Mouse (Mus musculus) neural tube, embryonic 14.5 days (tissue): ENCODE measurements around the gene Mettl21e. TPM values are rescaled to one million over a fixed set of nuclear protein-coding genes. Genes with fewer than 3 reads are reported as not detected.

Experiments used
- ATAC-seq: fragments of 200-750 bp; cut with Nextera tagmentation; 2 replicates; pipeline ENCODE4 v1.8.0; 2017; ENCODE audit warnings: low read depth, mild to moderate bottlenecking, moderate TSS enrichment, moderate library complexity
- H3K27ac ChIP-seq: fragments of 300-500 bp; sonication (generic); 2 replicates; pipeline ENCODE4 v1.5.1; 2014; ENCODE audit warnings: low read depth, mild to moderate bottlenecking, control low read depth, low read length, moderate library complexity, mixed read lengths
- H3K27me3 ChIP-seq: fragments of 300-500 bp; sonication (generic); 2 replicates; pipeline ENCODE4 v1.6.1; 2014; ENCODE audit warnings: low read length; ENCODE audit not compliant: control insufficient read depth, insufficient read depth
- H3K36me3 ChIP-seq: fragments of 300-500 bp; sonication (generic); 2 replicates; pipeline ENCODE4 v1.6.1; 2014; ENCODE audit warnings: low read length, mixed read lengths; ENCODE audit not compliant: control insufficient read depth, insufficient read depth
- H3K4me1 ChIP-seq: fragments of 300-500 bp; sonication (generic); 2 replicates; pipeline ENCODE4 v1.6.1; 2014; ENCODE audit warnings: low read length; ENCODE audit not compliant: control insufficient read depth, insufficient read depth
- H3K4me2 ChIP-seq: fragments of 300-500 bp; sonication (generic); 2 replicates; pipeline ENCODE4 v1.6.1; 2014; ENCODE audit warnings: mild to moderate bottlenecking, low read depth, low read length, control low read depth
- H3K4me3 ChIP-seq: fragments of 300-500 bp; sonication (generic); 2 replicates; pipeline ENCODE4 v1.5.1; 2014; ENCODE audit warnings: low read depth, low read length, control low read depth, mixed read lengths
- H3K9ac ChIP-seq: fragments of 300-500 bp; sonication (generic); replicated peaks from 2 replicates; pipeline ENCODE4 v1.6.1; 2014; ENCODE audit warnings: low read depth, mild to moderate bottlenecking, control low read depth, low read length, mixed read lengths
- H3K9me3 ChIP-seq: fragments of 300-500 bp; sonication (generic); 2 replicates; pipeline ENCODE4 v1.6.1; 2016; ENCODE audit warnings: low read length; ENCODE audit not compliant: control insufficient read depth
- WGBS: fragments of 180-500 bp; shearing (Covaris S2); extraction: QIAGEN DNeasy Blood & Tissue Kit; methylation state at CpG from one replicate; pipeline ENCODE4 v1.1.7; 2014; 5-methylcytosine and 5-hydroxymethylcytosine counted together
- polyA plus RNA-seq: library from polyadenylated mRNA; unstranded; fragments of >200 nt; fragmentation: Nextera tagmentation; extraction: Ambion mirVana; gene quantifications from 2 replicates; pipeline ENCODE4 v1.2.1, GENCODE M21; 2014

Gene Mettl21e
- polyA plus RNA-seq, 1 experiment from 2014 or later = not detected

DNA sequence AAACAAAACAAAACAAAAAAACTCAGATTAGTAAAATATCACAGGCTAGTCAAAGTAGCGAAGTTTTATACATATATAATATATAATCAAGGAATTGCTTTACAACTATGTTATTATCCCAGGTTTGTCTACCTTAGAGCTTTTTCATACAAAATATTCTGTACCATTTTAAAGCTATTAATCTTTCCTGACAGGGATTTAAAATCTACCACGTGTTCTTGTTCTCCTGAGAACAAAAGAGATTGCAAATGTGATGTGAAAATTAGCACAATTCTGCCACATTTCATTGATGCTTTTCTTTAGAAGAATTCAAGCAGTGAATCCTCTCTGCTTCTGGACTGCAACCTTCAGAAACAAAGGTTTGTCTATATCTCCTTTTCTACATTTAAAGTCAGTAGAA, 4.3 kb downstream of the Mettl21e start:
- Histone ChIP-seq H3K36me3 (no peaks in the 10 kb centered on the region), H3K27me3 (no peaks in the 10 kb centered on the region), H3K4me2 (no peak overlapping the region), H3K9me3 (no peaks in the 10 kb centered on the region), H3K27ac (no peak overlapping the region), H3K4me3 (no peak overlapping the region), H3K9ac (no peak overlapping the region), H3K4me1 (no peaks in the 10 kb centered on the region)
- WGBS = 51% methylated on average over 2 of the region's 2 CpGs
- ATAC-seq = no peak

DNA sequence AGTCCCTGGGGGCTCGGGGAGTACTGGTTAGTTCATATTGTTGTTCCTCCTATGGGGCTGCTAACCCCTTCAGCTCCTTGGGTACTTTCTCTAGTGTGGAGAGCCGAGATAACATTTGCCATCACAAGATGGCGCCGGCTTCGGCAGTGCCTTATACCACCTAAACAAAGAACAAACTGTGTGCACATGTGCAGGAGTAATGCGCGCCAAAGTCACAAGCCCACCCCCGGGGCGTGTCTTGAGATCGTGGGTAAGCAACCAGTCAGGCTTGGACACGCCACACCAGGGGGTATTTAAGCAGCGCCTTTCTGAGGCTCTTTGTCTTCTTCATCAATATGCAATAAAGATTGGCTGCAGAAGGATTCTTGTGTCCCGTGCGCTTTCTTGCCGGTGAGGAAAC, 15.9 kb downstream of the Mettl21e start:
- no peak overlapping the region for H3K27ac ChIP-seq
- WGBS = 91% methylated on average over 15 of the region's 15 CpGs
- no peak overlapping the region for H3K4me3 ChIP-seq
- ATAC-seq = no peak
- H3K9ac ChIP-seq = no peak overlapping the region
- H3K36me3 ChIP-seq = no peaks in the 10 kb centered on the region
- H3K4me1 ChIP-seq = no peaks in the 10 kb centered on the region
- H3K9me3 ChIP-seq = no peaks in the 10 kb centered on the region
- no peak overlapping the region for H3K4me2 ChIP-seq
- H3K27me3 ChIP-seq = 0 out of 2 replicates have a peak, but pooled peaks cover 3% of the 10 kb centered on the region

DNA sequence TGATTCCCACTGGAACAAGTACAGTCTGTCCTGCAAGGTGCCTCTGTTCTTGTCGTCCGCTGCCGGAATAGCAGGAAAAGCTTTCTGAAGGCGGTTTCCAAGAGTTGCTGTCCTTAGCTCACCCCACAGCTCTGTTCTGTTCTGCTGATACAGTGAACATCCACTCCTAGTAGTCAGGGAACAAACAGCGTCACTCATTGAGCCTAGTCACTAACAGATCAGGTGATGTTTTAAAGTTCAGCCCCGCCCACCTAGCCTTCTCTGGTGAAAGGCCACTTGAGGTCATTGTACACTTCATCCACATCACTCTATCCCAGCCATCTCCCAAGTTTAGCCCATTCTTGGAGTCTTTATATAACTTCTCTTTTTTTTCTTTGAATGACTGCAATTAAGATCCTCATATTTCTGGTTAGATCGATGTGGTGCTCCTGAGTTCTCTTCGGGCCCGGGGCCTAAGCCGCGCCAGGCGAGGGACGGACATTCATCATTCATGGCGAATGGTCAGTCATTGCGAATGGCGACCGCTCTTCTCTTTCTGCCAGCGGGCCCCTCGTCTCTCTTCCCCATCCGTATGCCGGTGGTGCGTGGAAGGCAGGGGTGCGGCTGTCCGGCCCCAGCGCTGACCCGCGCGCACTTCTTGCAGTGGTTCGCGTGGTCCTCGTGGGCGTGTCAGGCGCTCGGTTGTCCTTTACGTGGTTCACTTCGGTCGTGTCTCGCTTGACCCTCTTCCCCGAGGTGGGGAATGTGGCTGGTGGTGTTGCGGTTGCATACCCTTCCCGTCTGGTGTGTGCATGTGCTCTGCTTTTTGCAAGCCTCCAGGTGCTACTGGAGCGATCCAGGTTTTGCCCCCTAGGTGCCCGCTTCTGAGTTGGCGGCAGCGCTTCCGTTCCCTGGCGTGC, 20.2 kb downstream of the Mettl21e start:
- H3K27me3 ChIP-seq = 0 out of 2 replicates have a peak, but pooled peaks cover 3% of the 10 kb centered on the region
- no peaks in the 10 kb centered on the region for H3K9me3 ChIP-seq
- no peaks in the 10 kb centered on the region for H3K36me3 ChIP-seq
- 19% methylated on average over 47 of the region's 47 CpGs for WGBS
- peak; percentile 78 for ATAC-seq
- H3K9ac ChIP-seq = peak overlapping the region; percentile 25; the same call in 1 of the 2 replicates
- no peak overlapping the region for H3K27ac ChIP-seq
- peak overlapping the region; percentile 37 for H3K4me3 ChIP-seq
- H3K4me1 ChIP-seq = no peaks in the 10 kb centered on the region
- H3K4me2 ChIP-seq = peak overlapping the region; percentile 76

DNA sequence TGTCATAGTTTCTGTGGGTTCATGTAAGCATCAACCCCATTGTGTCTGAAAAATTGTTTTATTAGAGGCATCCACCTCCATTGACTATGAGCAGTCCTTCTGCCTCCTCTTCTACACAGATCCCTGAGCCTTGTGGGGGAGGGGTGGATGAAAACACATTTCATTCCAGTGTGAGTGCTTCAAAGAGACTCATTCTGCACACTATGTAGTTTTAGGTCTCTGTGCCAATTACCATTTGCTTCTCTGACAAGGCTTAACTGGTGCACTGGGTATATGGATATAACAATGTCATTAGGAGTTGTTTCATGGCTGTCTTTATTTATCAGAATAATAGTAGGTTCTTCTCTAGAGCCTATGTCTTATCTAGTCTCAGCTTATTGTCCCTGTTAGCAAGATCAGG, 32.4 kb downstream of the Mettl21e start:
- Histone ChIP-seq H3K36me3 (peaks cover 4% of the 10 kb centered on the region; the same call in 1 of the 2 replicates), H3K9me3 (no peaks in the 10 kb centered on the region), H3K27me3 (no peaks in the 10 kb centered on the region), H3K9ac (no peak overlapping the region), H3K4me3 (no peak overlapping the region), H3K27ac (no peak overlapping the region), H3K4me1 (no peaks in the 10 kb centered on the region), H3K4me2 (no peak overlapping the region)
- ATAC-seq = no peak

DNA sequence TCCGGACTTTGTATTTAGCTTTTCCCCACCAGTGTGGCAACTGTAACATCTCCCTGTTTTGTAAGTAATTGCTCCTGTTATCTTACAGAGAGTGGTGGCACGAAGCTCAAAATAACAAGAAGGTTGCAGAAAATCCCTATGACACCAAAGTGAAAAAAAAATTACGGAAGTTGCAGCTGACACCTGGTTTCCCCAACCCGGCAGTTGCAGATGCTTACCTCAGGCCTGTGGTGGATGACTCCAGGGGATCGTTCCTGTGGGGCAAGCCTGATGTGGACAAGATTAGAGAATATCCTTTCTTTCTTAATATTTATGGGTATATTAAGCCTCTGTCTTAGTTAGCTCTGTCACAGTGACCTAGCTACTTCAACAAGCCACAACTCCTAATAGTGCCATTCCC, 40.7 kb downstream of the Mettl21e start:
- ATAC-seq = no peak
- Histone ChIP-seq H3K27me3 (no peaks in the 10 kb centered on the region), H3K36me3 (peaks cover 39% of the 10 kb centered on the region), H3K4me3 (no peak overlapping the region), H3K9me3 (no peaks in the 10 kb centered on the region), H3K4me2 (no peak overlapping the region), H3K9ac (no peak overlapping the region), H3K4me1 (no peaks in the 10 kb centered on the region), H3K27ac (no peak overlapping the region)
- 94% methylated on average over 5 of the region's 5 CpGs for WGBS

DNA sequence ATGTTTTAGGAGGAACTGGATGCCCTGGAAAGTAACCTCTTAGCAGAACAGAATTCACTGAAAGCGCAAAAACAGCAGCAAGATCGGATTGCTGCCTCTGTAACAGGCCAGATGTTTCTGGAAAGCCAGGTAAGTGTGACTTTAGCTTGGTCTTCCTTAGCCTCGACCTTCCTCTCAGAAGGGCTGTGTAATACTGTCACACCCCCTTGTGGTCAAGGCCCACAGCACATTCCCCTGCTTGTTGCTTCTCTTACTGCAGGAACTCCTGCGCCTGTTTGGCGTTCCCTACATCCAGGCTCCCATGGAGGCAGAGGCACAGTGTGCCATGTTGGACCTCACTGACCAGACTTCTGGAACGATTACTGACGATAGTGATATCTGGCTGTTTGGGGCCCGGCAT, 44.9 kb downstream of the Mettl21e start:
- no peak for ATAC-seq
- H3K4me1 ChIP-seq = no peaks in the 10 kb centered on the region
- WGBS = 92% methylated on average over 8 of the region's 8 CpGs
- no peak overlapping the region for H3K4me2 ChIP-seq
- no peaks in the 10 kb centered on the region for H3K9me3 ChIP-seq
- no peaks in the 10 kb centered on the region for H3K27me3 ChIP-seq
- no peak overlapping the region for H3K9ac ChIP-seq
- no peak overlapping the region for H3K4me3 ChIP-seq
- no peak overlapping the region for H3K27ac ChIP-seq
- peaks cover 38% of the 10 kb centered on the region for H3K36me3 ChIP-seq

DNA sequence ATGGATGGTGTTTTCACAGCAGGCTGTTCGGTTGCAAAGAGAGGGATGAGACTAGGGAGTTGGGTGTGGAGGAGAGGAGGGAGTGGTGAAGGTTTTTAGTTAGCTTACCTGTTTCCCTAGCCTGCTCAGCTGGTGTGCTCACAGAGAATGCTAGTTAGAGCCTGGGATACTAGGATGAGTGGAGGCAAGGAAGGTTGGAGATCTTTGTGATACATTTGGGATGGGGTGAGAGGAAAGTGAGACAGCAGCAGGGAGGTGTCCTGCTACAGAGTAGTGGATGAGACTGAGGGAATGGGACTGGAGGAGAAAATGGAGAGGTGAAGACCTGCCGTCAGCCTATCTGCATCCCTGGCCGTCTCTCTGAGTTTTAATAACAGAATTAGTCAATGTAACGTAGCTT, 46.1 kb downstream of the Mettl21e start:
- ATAC-seq = no peak
- Histone ChIP-seq H3K27ac (no peak overlapping the region), H3K36me3 (peaks cover 34% of the 10 kb centered on the region), H3K4me3 (no peak overlapping the region), H3K4me1 (no peaks in the 10 kb centered on the region), H3K27me3 (no peaks in the 10 kb centered on the region), H3K9me3 (no peaks in the 10 kb centered on the region), H3K9ac (no peak overlapping the region), H3K4me2 (no peak overlapping the region)
- WGBS = 94% methylated on average over 4 of the region's 4 CpGs

DNA sequence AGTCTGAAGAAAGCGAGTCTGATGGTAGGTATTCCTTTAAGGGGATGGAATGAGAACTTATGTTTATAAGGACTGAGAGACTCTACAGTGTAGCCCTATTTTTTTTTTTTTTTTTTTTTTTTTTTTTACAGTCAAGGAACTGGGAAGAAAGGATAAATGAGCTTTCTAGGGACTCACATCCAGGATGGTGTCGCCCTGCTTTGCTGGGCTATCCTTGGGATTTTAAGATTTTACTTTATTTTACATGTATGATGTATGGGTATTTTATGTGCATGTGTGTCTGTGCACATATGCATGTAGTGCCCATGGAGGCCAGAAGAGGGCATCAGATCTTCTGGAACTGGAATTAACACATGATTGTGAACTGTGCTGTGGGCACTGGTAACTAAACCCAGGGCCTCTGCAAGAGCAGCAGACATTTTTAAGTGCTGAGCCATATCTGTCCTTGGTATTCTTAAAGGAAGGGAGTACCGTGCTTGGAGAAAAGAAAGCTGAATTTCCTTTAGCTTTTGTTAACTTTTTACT, 50.8 kb downstream of the Mettl21e start:
- H3K27ac ChIP-seq = no peak overlapping the region
- no peaks in the 10 kb centered on the region for H3K9me3 ChIP-seq
- no peak overlapping the region for H3K9ac ChIP-seq
- no peak overlapping the region for H3K4me2 ChIP-seq
- no peaks in the 10 kb centered on the region for H3K27me3 ChIP-seq
- H3K36me3 ChIP-seq = peaks cover 48% of the 10 kb centered on the region
- H3K4me3 ChIP-seq = no peak overlapping the region
- no peaks in the 10 kb centered on the region for H3K4me1 ChIP-seq
- WGBS = 96% methylated on average over 3 of the region's 3 CpGs
- ATAC-seq = no peak

DNA sequence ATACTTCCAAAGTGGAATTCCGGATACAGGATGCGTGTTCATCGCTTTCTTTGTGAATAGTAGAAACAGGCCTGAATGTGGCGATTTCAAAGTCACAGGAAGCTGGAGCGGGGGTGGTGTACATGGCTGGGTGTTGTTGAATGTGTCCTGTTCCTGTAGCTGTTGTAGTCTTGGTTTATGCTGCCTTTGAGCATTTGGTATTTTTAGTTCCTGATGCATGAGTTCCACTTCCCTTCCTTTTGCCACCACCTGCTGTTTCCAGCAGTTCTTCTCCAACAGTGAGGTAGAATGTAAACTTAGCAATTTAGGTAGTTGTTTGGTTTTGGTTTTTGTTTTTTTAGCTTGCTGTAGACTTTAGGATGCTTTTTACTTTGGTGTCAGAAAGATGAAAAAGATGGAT, 56.4 kb downstream of the Mettl21e start:
- Histone ChIP-seq H3K27me3 (no peaks in the 10 kb centered on the region), H3K9ac (no peak overlapping the region), H3K4me2 (no peak overlapping the region), H3K27ac (no peak overlapping the region), H3K36me3 (peaks cover 69% of the 10 kb centered on the region), H3K9me3 (no peaks in the 10 kb centered on the region), H3K4me3 (no peak overlapping the region), H3K4me1 (no peaks in the 10 kb centered on the region)
- 94% methylated on average over 5 of the region's 5 CpGs for WGBS
- no peak for ATAC-seq
